Comparison of ENCODE assay signal across 8 mouse cellular contexts in genomic region chr5:74093556-74094428, GRCm38 (mm10). TPM values are rescaled to one million over a fixed set of nuclear protein-coding genes. Genes with fewer than 3 reads are reported as not detected.
DNase-seq lines count a peak whose midpoint lies in the region; ATAC-seq and TF ChIP-seq lines count a peak whose summit lies in the region.

No protein-coding gene starts in this region.

- peak overlapping the region; percentile 70 for H3K4me3 ChIP-seq in layer of hippocampus, adult 2 months
- H3K4me3 ChIP-seq in brown adipose tissue, adult 24 weeks (ENCODE audit: insufficient read depth, low read depth, low read length): peak overlapping the region; percentile 94
- H3K4me3 ChIP-seq in hindbrain, postnatal 0 days (ENCODE audit: low read length): peak overlapping the region; percentile 73
- peak overlapping the region; percentile 95 for H3K4me3 ChIP-seq in neural tube, embryonic 12.5 days

- no peaks in the 10 kb centered on the region for H3K4me1 ChIP-seq in brown adipose tissue, adult 24 weeks (ENCODE audit: control insufficient read depth, insufficient read depth, insufficient read length, low read length)
- peaks cover 5% of the 10 kb centered on the region for H3K4me1 ChIP-seq in hindbrain, postnatal 0 days (ENCODE audit: insufficient read depth, low read length)
- peaks cover 14% of the 10 kb centered on the region for H3K4me1 ChIP-seq in neural tube, embryonic 12.5 days

- no peak for ATAC-seq in hindbrain, postnatal 0 days
- no peak for ATAC-seq in neural tube, embryonic 12.5 days (ENCODE audit: low FRiP score, low read depth)

- TF ChIP-seq CTCF in layer of hippocampus, adult 2 months (conservative IDR thresholded peaks at IDR 0.05): no peak
- TF ChIP-seq CTCF in hindbrain, postnatal 0 days (IDR thresholded peaks at IDR 0.05; ENCODE audit: low read depth): no peak

- peak overlapping the region; percentile 91 for H3K27ac ChIP-seq in layer of hippocampus, adult 2 months
- H3K27ac ChIP-seq in brown adipose tissue, adult 24 weeks (replicated peaks; ENCODE audit: low read depth, low read length): peak overlapping the region; percentile 87
- peak overlapping the region; percentile 88 for H3K27ac ChIP-seq in hindbrain, postnatal 0 days
- H3K27ac ChIP-seq in neural tube, embryonic 12.5 days: no peak overlapping the region

- H3K27me3 ChIP-seq in hindbrain, postnatal 0 days (ENCODE audit: insufficient read depth, low read length): no peaks in the 10 kb centered on the region
- H3K27me3 ChIP-seq in neural tube, embryonic 12.5 days (replicated peaks): no peaks in the 10 kb centered on the region

- DNase-seq in layer of hippocampus, adult 2 months (ENCODE audit: low spot score in 2 of 2): no peak
- no peak for DNase-seq in layer of hippocampus, postnatal 14 days (ENCODE audit: low spot score in 2 of 2)
- no peak for DNase-seq in hindbrain, postnatal 0 days (ENCODE audit: low spot score)
- no peak for DNase-seq in cerebellum, postnatal 10 days
- DNase-seq in urinary bladder, postnatal 4 days (ENCODE audit: low spot score in 2 of 2): no peak
- no peak for DNase-seq in spleen, postnatal 14 days (ENCODE audit: low spot score in 2 of 2)

- H3K9ac ChIP-seq in hindbrain, postnatal 0 days (replicated peaks; ENCODE audit: low read length): peak overlapping the region; percentile 85
- H3K9ac ChIP-seq in neural tube, embryonic 12.5 days: peak overlapping the region; percentile 99

- no peaks in the 10 kb centered on the region for H3K36me3 ChIP-seq in hindbrain, postnatal 0 days (ENCODE audit: insufficient read depth, low read length)
- peaks cover 29% of the 10 kb centered on the region for H3K36me3 ChIP-seq in neural tube, embryonic 12.5 days

- peak overlapping the region; percentile 77 for H3K4me2 ChIP-seq in hindbrain, postnatal 0 days (ENCODE audit: low read depth, low read length)
- peak overlapping the region; percentile 82 for H3K4me2 ChIP-seq in neural tube, embryonic 12.5 days (replicated peaks)

- 24% methylated on average over 11 of the region's 11 CpGs for WGBS in hindbrain, postnatal 0 days
- WGBS in neural tube, embryonic 12.5 days: 27% methylated on average over 11 of the region's 11 CpGs

- no peaks in the 10 kb centered on the region for H3K9me3 ChIP-seq in hindbrain, postnatal 0 days (ENCODE audit: low read length)
- H3K9me3 ChIP-seq in neural tube, embryonic 12.5 days: no peaks in the 10 kb centered on the region

RNA-seq across cellular contexts. Expression of gene Usp46, which starts 25.6 kb away (rescaled TPM):
- total RNA-seq in layer of hippocampus, adult 2 months (2021): 100 to 1,000 TPM; 135 to 138 TPM
- total RNA-seq in layer of hippocampus, postnatal 14 days (2021): 100 to 1,000 TPM; 125 to 130 TPM
- polyA plus RNA-seq in brown adipose tissue, adult 24 weeks (2012; ENCODE audit: insufficient read depth, insufficient read length, missing spikeins): 11.9 and 15.5 TPM in 2 replicates
- total RNA-seq in hindbrain, postnatal 0 days (2014; rRNA removed): 52.7 and 65.4 TPM in 2 replicates
- polyA plus RNA-seq in hindbrain, postnatal 0 days (2015; fragmentation: Nextera tagmentation; extraction: Ambion mirVana): 39.1 and 40.5 TPM in 2 replicates
- polyA plus RNA-seq in neural tube, embryonic 12.5 days (2016; fragmentation: Nextera tagmentation; extraction: Ambion mirVana): 27.1 and 27.8 TPM in 2 replicates
